Mouse (Mus musculus): ENCODE results near the gene Rrp36. TPM values are rescaled to one million over a fixed set of nuclear protein-coding genes. Genes with fewer than 3 reads are reported as not detected.
A peak's percentile ranks its signal among the peaks of the same experiment; 100 is the strongest.

The Rrp36 gene
- polyA plus RNA-seq, 1 experiment from 2014 or later = 44.7 TPM

DNA sequence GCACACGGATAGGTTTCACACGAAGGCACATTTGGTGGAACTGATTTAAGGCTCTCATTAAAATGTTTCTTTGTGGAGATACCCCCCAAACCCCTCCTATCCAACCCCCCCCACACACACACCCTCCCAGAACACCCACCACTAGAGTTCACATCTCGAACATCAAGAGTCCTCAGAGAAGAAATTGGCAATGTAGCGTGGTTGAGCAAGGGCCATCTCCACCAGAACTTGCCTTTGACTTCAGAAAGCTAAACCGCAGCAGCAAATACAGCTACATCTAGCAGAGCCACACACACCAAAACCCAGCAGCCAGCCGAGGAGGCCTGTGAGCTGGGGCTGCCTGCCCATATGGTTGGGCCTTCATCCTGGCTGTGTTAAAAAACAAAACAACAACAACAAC, 46.7 kb downstream of the Rrp36 start:
- peaks cover 18% of the 10 kb centered on the region for H3K36me3 ChIP-seq (replicated peaks; ENCODE audit: control insufficient read depth, insufficient read depth)
- H3K4me2 ChIP-seq (replicated peaks) = peak overlapping the region; percentile 83
- no peak for ATAC-seq (ENCODE audit: low FRiP score)
- H3K4me1 ChIP-seq (replicated peaks; ENCODE audit: control insufficient read depth, insufficient read depth, low read length) = peaks cover 33% of the 10 kb centered on the region
- no peaks in the 10 kb centered on the region for H3K9me3 ChIP-seq (ENCODE audit: control insufficient read depth, low read length)
- H3K4me3 ChIP-seq (replicated peaks; ENCODE audit: low read length) = peak overlapping the region; percentile 72
- peak overlapping the region; percentile 86 for H3K9ac ChIP-seq
- 65% methylated on average over 6 of the region's 6 CpGs for WGBS
- no peak for DNase-seq (ENCODE audit: low spot score)
- no peaks in the 10 kb centered on the region for H3K27me3 ChIP-seq (ENCODE audit: control insufficient read depth, insufficient read depth, low read length)
- no peak overlapping the region for H3K27ac ChIP-seq

DNA sequence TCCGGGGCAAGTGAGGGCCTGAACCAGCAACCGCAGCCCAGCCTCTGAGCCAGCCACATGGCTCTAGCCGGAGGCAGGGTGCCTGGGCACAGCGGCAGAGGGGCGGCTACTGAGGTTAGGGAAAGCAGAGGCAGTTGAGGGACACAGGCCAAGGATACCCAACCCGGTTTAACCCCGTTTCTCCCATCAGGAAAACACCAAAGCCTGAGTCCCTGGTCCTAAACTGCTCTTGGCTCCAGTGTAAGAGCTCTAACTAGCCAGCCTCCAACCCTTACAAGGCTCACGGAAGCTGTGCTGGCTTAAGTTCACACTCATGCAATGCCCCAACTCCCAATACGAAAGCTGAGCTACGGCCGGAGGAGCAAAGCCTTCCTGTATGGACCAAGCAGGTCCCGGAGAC, 49.6 kb downstream of the Rrp36 start:
- Histone ChIP-seq H3K9ac (peak overlapping the region; percentile 32), H3K27ac (no peak overlapping the region), H3K4me3 (replicated peaks; ENCODE audit: low read length) (no peak overlapping the region), H3K9me3 (ENCODE audit: control insufficient read depth, low read length) (no peaks in the 10 kb centered on the region), H3K4me2 (replicated peaks) (peak overlapping the region; percentile 17; the same call in 1 of the 2 replicates), H3K36me3 (replicated peaks; ENCODE audit: control insufficient read depth, insufficient read depth) (no peaks in the 10 kb centered on the region), H3K4me1 (replicated peaks; ENCODE audit: control insufficient read depth, insufficient read depth, low read length) (peaks cover 43% of the 10 kb centered on the region), H3K27me3 (ENCODE audit: control insufficient read depth, insufficient read depth, low read length) (no peaks in the 10 kb centered on the region)
- DNase-seq (ENCODE audit: low spot score) = no peak
- 65% methylated on average over 12 of the region's 12 CpGs for WGBS
- no peak for ATAC-seq (ENCODE audit: low FRiP score)

DNA sequence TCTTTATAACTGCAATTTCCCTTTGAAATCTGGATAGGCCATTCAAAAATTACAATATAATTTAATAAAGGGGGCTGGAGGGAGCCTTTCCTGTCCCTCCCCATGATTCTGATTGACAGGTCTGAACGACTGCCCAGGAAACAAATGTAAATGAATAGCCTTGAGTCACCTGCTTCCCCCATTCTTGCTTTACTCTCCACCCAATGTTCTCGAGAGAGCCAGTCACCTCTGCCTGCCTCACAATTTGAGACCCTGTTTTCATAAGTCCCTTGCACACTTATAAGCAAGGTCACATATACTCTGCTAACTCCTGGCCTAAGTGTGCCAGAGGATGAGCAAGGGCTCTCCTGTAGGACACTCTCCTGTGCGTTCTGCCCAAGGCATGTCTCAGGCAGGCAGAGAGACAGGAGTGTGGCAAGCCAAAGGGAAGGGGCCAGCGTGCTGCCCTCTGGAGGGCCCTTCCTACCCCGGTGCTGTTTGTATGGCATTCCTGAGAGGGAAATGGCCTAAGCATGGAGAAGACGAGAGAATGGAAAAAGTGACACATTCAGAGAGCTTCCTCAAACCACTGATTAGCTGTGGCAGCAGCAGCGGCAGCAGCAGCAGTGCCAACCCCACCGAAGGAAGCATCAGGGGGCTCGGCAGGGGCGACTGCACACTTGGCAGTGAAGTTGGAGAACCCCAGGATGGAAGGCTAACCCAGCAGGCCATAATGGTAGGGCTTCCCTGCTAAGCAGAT, 50.2 kb downstream of the Rrp36 start:
- ATAC-seq (ENCODE audit: low FRiP score) (no peak), DNase-seq (ENCODE audit: low spot score) (no peak)
- Histone ChIP-seq H3K4me2 (replicated peaks) (peak overlapping the region; percentile 17; the same call in 1 of the 2 replicates), H3K36me3 (replicated peaks; ENCODE audit: control insufficient read depth, insufficient read depth) (no peaks in the 10 kb centered on the region), H3K27ac (no peak overlapping the region), H3K4me1 (replicated peaks; ENCODE audit: control insufficient read depth, insufficient read depth, low read length) (peaks cover 49% of the 10 kb centered on the region), H3K4me3 (replicated peaks; ENCODE audit: low read length) (no peak overlapping the region), H3K27me3 (ENCODE audit: control insufficient read depth, insufficient read depth, low read length) (no peaks in the 10 kb centered on the region), H3K9ac (peak overlapping the region; percentile 32), H3K9me3 (ENCODE audit: control insufficient read depth, low read length) (no peaks in the 10 kb centered on the region)
- 18% methylated on average over 10 of the region's 10 CpGs for WGBS

DNA sequence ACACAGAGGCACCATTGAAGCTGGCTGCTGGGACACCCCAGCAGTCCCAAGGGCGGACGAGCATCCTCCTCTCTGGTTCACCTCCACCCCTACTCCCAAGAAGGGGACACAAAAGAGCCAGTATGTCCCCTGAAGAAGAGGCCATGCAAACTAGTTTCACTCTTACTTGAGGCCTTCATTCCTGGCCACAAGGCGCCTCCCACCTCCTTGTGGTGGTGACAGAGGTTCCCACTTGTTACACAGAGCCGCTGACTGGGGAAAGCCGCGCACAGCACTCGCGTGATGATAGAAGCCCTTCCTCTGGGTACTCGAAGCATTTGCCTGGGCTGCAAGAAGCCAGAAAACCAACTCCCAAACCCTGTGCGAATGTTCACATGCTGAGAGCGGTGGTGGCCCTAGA, 51.9 kb downstream of the Rrp36 start:
- ATAC-seq (ENCODE audit: low FRiP score) = no peak

DNA sequence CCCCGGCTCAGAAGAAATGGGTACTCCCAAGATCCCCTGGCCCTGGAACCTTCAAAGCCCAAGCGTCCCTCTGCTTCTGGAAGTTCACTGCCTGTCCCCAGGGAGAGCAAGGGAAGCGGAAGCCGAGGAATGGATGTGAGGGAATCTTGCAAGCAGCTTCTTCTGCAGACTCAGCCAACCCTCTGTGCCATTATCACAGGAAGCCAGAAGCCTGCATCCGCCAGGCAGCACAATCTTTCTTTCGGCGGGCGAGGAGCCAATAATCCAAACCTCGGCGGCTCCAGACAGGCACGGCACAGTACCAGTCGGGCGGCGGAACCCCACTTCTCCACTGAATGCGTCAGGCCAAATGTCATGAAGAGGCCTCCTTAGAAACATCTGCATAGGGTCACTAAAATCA, 52.8 kb downstream of the Rrp36 start:
- 61% methylated on average over 15 of the region's 15 CpGs for WGBS
- Histone ChIP-seq H3K4me1 (replicated peaks; ENCODE audit: control insufficient read depth, insufficient read depth, low read length) (peaks cover 50% of the 10 kb centered on the region), H3K4me3 (replicated peaks; ENCODE audit: low read length) (no peak overlapping the region), H3K27ac (peak overlapping the region; percentile 56), H3K4me2 (replicated peaks) (no peak overlapping the region), H3K9ac (0 out of 2 replicates have a peak overlapping the region, but pooled peaks have one; percentile 2), H3K36me3 (replicated peaks; ENCODE audit: control insufficient read depth, insufficient read depth) (no peaks in the 10 kb centered on the region), H3K9me3 (ENCODE audit: control insufficient read depth, low read length) (no peaks in the 10 kb centered on the region), H3K27me3 (ENCODE audit: control insufficient read depth, insufficient read depth, low read length) (no peaks in the 10 kb centered on the region)
- no peak for DNase-seq (ENCODE audit: low spot score)
- ATAC-seq (ENCODE audit: low FRiP score) = no peak

More for the DNA sequence above, 51.9 kb downstream of the Rrp36 start:
- Histone ChIP-seq H3K9ac (no peak overlapping the region), H3K27me3 (ENCODE audit: control insufficient read depth, insufficient read depth, low read length) (no peaks in the 10 kb centered on the region), H3K4me1 (replicated peaks; ENCODE audit: control insufficient read depth, insufficient read depth, low read length) (peaks cover 54% of the 10 kb centered on the region), H3K27ac (no peak overlapping the region), H3K4me2 (replicated peaks) (no peak overlapping the region), H3K9me3 (ENCODE audit: control insufficient read depth, low read length) (no peaks in the 10 kb centered on the region), H3K36me3 (replicated peaks; ENCODE audit: control insufficient read depth, insufficient read depth) (no peaks in the 10 kb centered on the region), H3K4me3 (replicated peaks; ENCODE audit: low read length) (no peak overlapping the region)
- 85% methylated on average over 11 of the region's 11 CpGs for WGBS
- no peak for DNase-seq (ENCODE audit: low spot score)

DNA sequence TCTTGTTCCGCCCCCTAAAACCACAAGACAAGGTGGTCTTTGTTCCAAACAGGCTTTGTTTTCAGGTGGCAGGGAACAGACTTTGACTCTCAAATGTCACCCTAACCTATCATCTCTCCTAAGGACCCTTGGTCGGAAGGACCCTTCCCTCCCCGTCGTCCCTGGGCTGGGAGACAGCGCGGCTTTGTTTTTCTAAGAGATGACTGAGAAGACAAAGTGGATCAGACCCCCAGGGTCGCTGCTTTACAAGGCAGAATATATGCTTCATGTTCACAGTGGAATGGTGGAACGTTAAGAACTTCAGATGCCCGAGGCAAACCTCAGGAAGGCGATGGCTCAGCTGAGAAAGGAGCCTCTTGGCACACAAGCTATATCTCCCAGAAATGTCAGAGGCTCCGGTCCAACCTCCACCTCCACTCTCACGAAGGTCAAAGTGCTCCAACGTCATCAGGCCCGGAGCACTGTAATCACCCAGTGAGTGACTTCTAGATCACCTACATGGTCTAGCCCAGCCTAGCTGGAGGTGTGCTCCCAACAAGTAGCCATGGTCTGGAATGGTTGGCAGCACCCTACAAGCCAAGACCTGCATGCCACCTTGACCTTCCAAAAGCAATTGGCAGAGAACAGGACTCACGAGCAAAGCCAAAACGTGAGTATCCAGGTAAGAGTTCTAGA, 54.3 kb downstream of the Rrp36 start:
- ATAC-seq (ENCODE audit: low FRiP score) (no peak), DNase-seq (ENCODE audit: low spot score) (no peak)
- Histone ChIP-seq H3K9me3 (ENCODE audit: control insufficient read depth, low read length) (no peaks in the 10 kb centered on the region), H3K36me3 (replicated peaks; ENCODE audit: control insufficient read depth, insufficient read depth) (no peaks in the 10 kb centered on the region), H3K4me2 (replicated peaks) (peak overlapping the region; percentile 25), H3K4me3 (replicated peaks; ENCODE audit: low read length) (no peak overlapping the region), H3K4me1 (replicated peaks; ENCODE audit: control insufficient read depth, insufficient read depth, low read length) (peaks cover 50% of the 10 kb centered on the region), H3K27ac (peak overlapping the region; percentile 76), H3K27me3 (ENCODE audit: control insufficient read depth, insufficient read depth, low read length) (no peaks in the 10 kb centered on the region), H3K9ac (peak overlapping the region; percentile 56)
- 29% methylated on average over 16 of the region's 16 CpGs for WGBS

DNA sequence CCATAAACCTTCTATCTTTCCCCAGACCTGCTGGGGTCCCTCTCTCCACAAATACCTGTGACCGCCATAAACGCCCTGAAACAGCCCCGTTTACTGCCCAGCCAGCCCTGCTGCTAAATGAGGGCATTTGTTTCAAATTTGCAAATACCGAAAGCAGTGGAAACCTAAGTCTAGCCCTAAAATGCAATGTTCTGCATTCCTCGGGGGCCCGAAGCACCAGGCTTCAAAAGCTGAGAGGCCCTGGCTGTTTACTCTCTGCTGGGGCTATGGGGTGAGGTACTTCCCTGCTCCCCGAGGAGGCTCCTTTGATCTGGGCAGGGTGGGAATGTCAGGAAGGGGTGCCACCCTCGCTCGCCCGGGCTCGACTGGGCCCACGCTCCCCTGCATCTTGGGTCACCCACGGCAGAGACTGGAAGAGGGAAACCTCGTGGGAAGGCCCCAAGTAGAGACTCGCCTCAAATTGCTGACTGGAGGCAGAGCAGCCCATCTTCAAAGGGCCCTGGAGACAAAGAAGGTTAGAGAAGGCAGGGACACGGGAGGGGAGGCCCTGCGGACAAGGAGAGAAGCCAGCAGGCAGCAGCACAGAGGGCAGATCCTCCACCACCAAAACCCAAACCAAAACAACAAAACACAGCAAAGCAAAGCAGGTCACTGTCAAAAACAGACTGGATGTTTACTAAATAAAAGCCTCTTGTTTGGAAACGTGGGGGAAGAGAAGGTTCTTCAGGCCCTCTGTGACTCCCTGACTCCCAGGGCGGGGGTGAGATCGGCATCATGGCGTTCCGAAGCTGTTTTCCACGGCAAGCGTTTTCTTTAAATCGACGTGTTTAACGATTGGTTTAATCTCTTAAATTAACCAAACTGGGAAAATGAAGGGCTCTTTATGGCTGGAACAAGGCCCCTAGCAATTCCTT, 55.1 kb downstream of the Rrp36 start:
- no peak overlapping the region for H3K4me3 ChIP-seq (replicated peaks; ENCODE audit: low read length)
- peak; percentile 41 for DNase-seq (ENCODE audit: low spot score)

DNA sequence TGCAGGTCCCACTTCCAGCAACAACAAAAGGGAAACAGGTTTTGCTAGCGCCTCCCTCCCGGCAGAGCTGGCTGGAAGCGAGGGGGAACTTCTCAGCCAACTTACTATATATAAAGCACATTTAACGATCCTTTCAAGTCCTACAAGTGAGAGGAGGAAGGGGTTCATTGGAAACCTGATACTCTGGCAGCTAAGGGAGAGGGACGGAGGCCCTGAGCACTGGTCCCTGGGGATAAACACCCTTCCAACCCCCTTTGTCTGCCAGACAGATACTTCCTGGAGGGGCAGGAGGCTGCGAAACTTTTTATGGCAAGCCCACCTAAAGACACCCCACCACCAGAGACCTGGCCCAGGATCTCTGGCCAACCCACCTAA, 55.8 kb downstream of the Rrp36 start:
- no peak overlapping the region for H3K4me3 ChIP-seq (replicated peaks; ENCODE audit: low read length)
- peak overlapping the region; percentile 25 for H3K4me2 ChIP-seq (replicated peaks)
- H3K36me3 ChIP-seq (replicated peaks; ENCODE audit: control insufficient read depth, insufficient read depth) = no peaks in the 10 kb centered on the region
- no peaks in the 10 kb centered on the region for H3K9me3 ChIP-seq (ENCODE audit: control insufficient read depth, low read length)
- ATAC-seq (ENCODE audit: low FRiP score) (no peak), DNase-seq (ENCODE audit: low spot score) (no peak)
- peak overlapping the region; percentile 56 for H3K9ac ChIP-seq
- peaks cover 45% of the 10 kb centered on the region for H3K4me1 ChIP-seq (replicated peaks; ENCODE audit: control insufficient read depth, insufficient read depth, low read length)
- H3K27me3 ChIP-seq (ENCODE audit: control insufficient read depth, insufficient read depth, low read length) = no peaks in the 10 kb centered on the region
- 19% methylated on average over 6 of the region's 6 CpGs for WGBS
- peak overlapping the region; percentile 76 for H3K27ac ChIP-seq

More for the DNA sequence above, 55.1 kb downstream of the Rrp36 start:
- Histone ChIP-seq H3K36me3 (replicated peaks; ENCODE audit: control insufficient read depth, insufficient read depth) (no peaks in the 10 kb centered on the region), H3K27me3 (ENCODE audit: control insufficient read depth, insufficient read depth, low read length) (no peaks in the 10 kb centered on the region), H3K4me2 (replicated peaks) (peak overlapping the region; percentile 25), H3K4me1 (replicated peaks; ENCODE audit: control insufficient read depth, insufficient read depth, low read length) (peaks cover 42% of the 10 kb centered on the region), H3K27ac (peak overlapping the region; percentile 76), H3K9ac (peak overlapping the region; percentile 56), H3K9me3 (ENCODE audit: control insufficient read depth, low read length) (no peaks in the 10 kb centered on the region)
- WGBS = 7% methylated on average over 27 of the region's 27 CpGs
- 0 out of 2 replicates have a peak, but pooled peaks have one; percentile 9 for ATAC-seq (ENCODE audit: low FRiP score)

DNA sequence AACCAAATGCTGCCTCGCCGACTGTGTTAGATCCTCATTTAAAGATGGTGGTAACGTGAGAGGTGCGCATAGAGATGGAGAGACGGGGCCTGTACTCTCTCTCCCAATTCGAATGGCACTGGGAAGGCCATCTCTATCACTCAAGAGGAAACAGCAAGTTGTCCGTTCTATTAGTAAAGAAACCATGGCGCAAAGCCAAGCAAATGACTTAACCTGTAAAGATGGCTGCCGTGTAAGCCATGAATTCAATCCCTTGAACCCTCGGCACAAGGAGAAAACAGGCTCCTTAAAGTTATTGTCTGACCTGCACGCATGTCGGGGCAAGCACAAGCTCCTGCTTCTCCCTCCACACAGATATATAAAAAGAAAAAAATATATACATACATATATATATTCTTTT, 56.4 kb downstream of the Rrp36 start:
- no peak for ATAC-seq (ENCODE audit: low FRiP score)
- Histone ChIP-seq H3K9ac (no peak overlapping the region), H3K36me3 (replicated peaks; ENCODE audit: control insufficient read depth, insufficient read depth) (no peaks in the 10 kb centered on the region), H3K27me3 (ENCODE audit: control insufficient read depth, insufficient read depth, low read length) (no peaks in the 10 kb centered on the region), H3K4me2 (replicated peaks) (no peak overlapping the region), H3K4me3 (replicated peaks; ENCODE audit: low read length) (no peak overlapping the region), H3K4me1 (replicated peaks; ENCODE audit: control insufficient read depth, insufficient read depth, low read length) (peaks cover 45% of the 10 kb centered on the region), H3K9me3 (ENCODE audit: control insufficient read depth, low read length) (no peaks in the 10 kb centered on the region), H3K27ac (no peak overlapping the region)
- 66% methylated on average over 12 of the region's 12 CpGs for WGBS
- DNase-seq (ENCODE audit: low spot score) = no peak

All from hindbrain, embryonic 14.5 days (tissue).